Mouse (Mus musculus): ENCODE results near the gene Nabp2. TPM values are rescaled to one million over a fixed set of nuclear protein-coding genes. Genes with fewer than 3 reads are reported as not detected.

Gene Nabp2
- 35.6 and 39.4 TPM in 2 replicates for polyA plus RNA-seq (2012; rRNA removed)

- WGBS = under 1% methylated on average over 50 of the region's 50 CpGs
Observed at GRCm38 (mm10) chr10:128411211-128412054, at the start of gene Nabp2, which contains the start of gene Rnf41. Gene Nabp2, minus strand, starts transcription at chr10:128411492. Gene Rnf41, plus strand, starts transcription at chr10:128411657.

GRCm38 (mm10) chr10:128460270-128460630, 49.0 kb upstream of the Nabp2 start:
- DNase-seq (ENCODE audit: low read depth, low spot score) = no peak
- 5% methylated on average over 5 of the region's 5 CpGs for WGBS

More at GRCm38 (mm10) chr10:128411211-128412054, at the start of gene Nabp2, which contains the start of gene Rnf41:
- DNase-seq (ENCODE audit: low read depth, low spot score) = peak; percentile 80

- WGBS = 1% methylated on average over 35 of the region's 67 CpGs
- DNase-seq (ENCODE audit: low read depth, low spot score) = no peak
Observed at GRCm38 (mm10) chr10:128459409-128460269, 48.3 kb upstream of the Nabp2 start.

- peak; percentile 43 for DNase-seq (ENCODE audit: low read depth, low spot score)
- under 1% methylated on average over 69 of the region's 86 CpGs for WGBS
Observed at GRCm38 (mm10) chr10:128458719-128459408, 47.6 kb upstream of the Nabp2 start, which contains the start of gene Smarcc2. Gene Smarcc2, plus strand, starts transcription at chr10:128459248.

- under 1% methylated on average over 29 of the region's 29 CpGs for WGBS
- no peak for DNase-seq (ENCODE audit: low read depth, low spot score)
Observed at GRCm38 (mm10) chr10:128458348-128458718, 47.0 kb upstream of the Nabp2 start.

GRCm38 (mm10) chr10:128457676-128458075, 46.4 kb upstream of the Nabp2 start:
- WGBS = 94% methylated on average over 6 of the region's 6 CpGs
- no peak for DNase-seq (ENCODE audit: low read depth, low spot score)

GRCm38 (mm10) chr10:128455280-128455679, 44.0 kb upstream of the Nabp2 start:
- peak; percentile 57 for DNase-seq (ENCODE audit: low read depth, low spot score)
- 2% methylated on average over 6 of the region's 6 CpGs for WGBS

GRCm38 (mm10) chr10:128454471-128454870, 43.2 kb upstream of the Nabp2 start:
- 74% methylated on average over 3 of the region's 3 CpGs for WGBS

GRCm38 (mm10) chr10:128451014-128451413, 39.7 kb upstream of the Nabp2 start:
- WGBS = 77% methylated on average over 6 of the region's 6 CpGs
- DNase-seq (ENCODE audit: low read depth, low spot score) = no peak

More at GRCm38 (mm10) chr10:128454471-128454870, 43.2 kb upstream of the Nabp2 start:
- no peak for DNase-seq (ENCODE audit: low read depth, low spot score)

GRCm38 (mm10) chr10:128445407-128445806, 34.1 kb upstream of the Nabp2 start:
- WGBS = 71% methylated on average over 4 of the region's 4 CpGs

GRCm38 (mm10) chr10:128444354-128444753, 33.1 kb upstream of the Nabp2 start:
- WGBS = 39% methylated on average over 6 of the region's 6 CpGs
- DNase-seq (ENCODE audit: low read depth, low spot score) = no peak

More at GRCm38 (mm10) chr10:128445407-128445806, 34.1 kb upstream of the Nabp2 start:
- no peak for DNase-seq (ENCODE audit: low read depth, low spot score)

- DNase-seq (ENCODE audit: low read depth, low spot score) = no peak
- 86% methylated on average over 1 of the region's 1 CpGs for WGBS
Observed at GRCm38 (mm10) chr10:128442718-128443117, 31.4 kb upstream of the Nabp2 start.

GRCm38 (mm10) chr10:128441324-128442119, 30.2 kb upstream of the Nabp2 start:
- DNase-seq (ENCODE audit: low read depth, low spot score) = no peak
- 88% methylated on average over 10 of the region's 10 CpGs for WGBS

- 46% methylated on average over 10 of the region's 10 CpGs for WGBS
- no peak for DNase-seq (ENCODE audit: low read depth, low spot score)
Observed at GRCm38 (mm10) chr10:128440407-128440806, 29.1 kb upstream of the Nabp2 start.

- WGBS = 67% methylated on average over 10 of the region's 10 CpGs
- DNase-seq (ENCODE audit: low read depth, low spot score) = no peak
Observed at GRCm38 (mm10) chr10:128438675-128439279, 27.5 kb upstream of the Nabp2 start.

- WGBS = 84% methylated on average over 8 of the region's 8 CpGs
Observed at GRCm38 (mm10) chr10:128436376-128436775, 25.1 kb upstream of the Nabp2 start.

GRCm38 (mm10) chr10:128435873-128436272, 24.6 kb upstream of the Nabp2 start:
- 76% methylated on average over 5 of the region's 5 CpGs for WGBS
- DNase-seq (ENCODE audit: low read depth, low spot score) = no peak

More at GRCm38 (mm10) chr10:128436376-128436775, 25.1 kb upstream of the Nabp2 start:
- no peak for DNase-seq (ENCODE audit: low read depth, low spot score)

GRCm38 (mm10) chr10:128435186-128435823, 24.0 kb upstream of the Nabp2 start:
- WGBS = 82% methylated on average over 17 of the region's 17 CpGs
- no peak for DNase-seq (ENCODE audit: low read depth, low spot score)

All from large intestine, adult 2 months (tissue).